Mouse (Mus musculus) urinary bladder, postnatal 36 days (tissue): Measurements from ENCODE around the gene Gsg1l2.
A peak's percentile ranks its signal among the peaks of the same experiment; 100 is the strongest.

Experiments used
- DNase-seq, 2 experiments: peaks; one replicate each; pipeline ENCODE4 v3.0.0; 2022; ENCODE audit warnings: low spot score in 2 of 2, mixed read lengths in 1 of 2

Gene Gsg1l2

DNA sequence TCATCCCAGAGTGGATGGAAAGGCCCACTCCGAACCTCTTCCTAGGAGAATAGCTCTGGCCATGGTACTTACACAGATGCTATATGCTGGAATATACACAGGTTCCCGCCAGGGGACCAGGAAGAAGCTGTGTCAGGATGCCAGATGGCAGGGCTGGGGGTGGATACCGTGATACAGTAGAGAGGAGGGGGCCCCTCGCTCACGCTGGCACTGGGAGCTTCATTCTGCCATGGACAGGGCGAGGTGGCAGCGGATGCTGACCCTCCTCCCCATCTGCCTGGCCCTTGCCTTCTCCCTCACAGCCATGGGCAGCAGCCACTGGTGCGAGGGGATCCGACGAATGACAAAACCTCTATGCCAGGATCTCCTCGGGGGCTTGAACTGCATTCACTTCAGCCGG, at the start of gene Gsg1l2:
Gene Gsg1l2, plus strand, starts transcription at position 230 of the 400 bp plus-strand sequence.
- no peak for DNase-seq

DNA sequence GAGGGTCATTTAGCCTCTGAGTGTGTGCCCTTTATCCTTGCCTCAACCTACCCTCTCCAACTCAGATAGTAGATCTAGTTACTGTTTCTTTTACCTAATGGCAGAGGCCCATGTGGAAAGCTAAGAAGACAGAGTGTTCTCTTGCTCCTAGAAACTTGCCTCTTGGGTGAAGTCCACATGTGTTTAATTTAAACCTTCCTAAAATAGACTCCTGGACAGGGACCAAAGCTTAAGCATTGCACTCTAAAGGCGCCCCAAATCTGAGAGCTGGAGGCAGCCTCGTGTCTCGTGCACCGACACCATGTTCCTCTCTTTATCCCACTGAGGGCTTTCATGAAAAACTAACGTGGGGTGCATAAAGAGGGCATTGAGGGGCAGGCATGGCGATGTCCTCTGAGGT, 47.3 kb upstream of the Gsg1l2 start:
- no peak for DNase-seq

DNA sequence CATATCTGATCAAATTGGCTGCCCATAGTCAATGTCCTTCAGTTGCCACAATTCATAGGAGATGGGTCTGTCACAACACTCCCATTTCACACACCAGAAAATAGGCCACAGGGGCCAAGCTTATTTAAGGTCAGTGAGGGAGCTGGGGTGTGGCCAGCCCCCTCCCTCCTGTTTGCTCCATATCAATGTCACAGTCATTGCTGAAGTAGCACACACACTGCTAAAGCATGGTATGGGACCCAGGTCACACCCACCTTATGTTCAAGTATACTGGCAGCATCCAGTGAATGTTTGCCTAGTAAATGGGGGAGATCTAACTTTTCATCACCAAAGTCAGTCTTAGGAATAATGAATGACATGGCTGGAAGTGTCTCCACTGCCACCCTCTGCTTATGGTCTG, 45.7 kb upstream of the Gsg1l2 start:
- no peak for DNase-seq

DNA sequence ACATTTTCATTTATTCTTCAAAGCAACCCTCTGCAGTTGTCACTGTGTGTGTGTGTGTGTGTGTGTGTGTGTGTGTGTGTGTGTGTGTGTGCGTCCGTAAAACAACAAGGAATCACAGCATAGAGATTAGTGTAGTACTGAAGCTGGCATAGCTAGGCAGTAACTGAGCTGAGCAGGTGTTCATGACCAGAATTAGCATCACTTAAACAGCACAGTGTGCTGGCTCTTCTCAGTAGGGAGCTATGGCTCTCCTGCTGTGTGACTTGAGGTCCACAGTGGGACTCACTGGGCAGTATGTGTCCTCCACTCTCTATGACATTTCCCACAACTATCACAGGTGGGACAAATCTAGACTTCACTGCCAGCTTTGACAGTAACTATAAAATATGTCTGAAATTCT, 43.4 kb upstream of the Gsg1l2 start:
- DNase-seq: no peak

DNA sequence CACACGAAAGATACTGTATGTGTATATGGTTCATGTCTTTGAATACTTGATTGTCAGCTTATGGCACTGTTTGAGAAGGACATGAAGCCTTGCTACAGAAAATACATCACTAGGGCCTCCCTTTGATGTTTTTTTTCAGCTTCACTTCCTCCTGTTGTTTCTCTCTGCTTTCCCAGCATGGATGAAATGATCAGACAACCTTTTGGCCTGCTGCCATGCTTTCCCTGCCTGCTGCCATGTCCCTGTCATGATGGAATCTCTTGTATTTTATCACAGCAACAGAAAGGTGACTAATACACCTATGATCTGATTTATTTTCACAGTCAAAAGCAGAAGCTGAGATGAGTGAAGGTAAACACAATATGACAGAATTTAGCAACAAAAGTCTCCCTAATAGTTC, 40.7 kb upstream of the Gsg1l2 start:
- DNase-seq: no peak

DNA sequence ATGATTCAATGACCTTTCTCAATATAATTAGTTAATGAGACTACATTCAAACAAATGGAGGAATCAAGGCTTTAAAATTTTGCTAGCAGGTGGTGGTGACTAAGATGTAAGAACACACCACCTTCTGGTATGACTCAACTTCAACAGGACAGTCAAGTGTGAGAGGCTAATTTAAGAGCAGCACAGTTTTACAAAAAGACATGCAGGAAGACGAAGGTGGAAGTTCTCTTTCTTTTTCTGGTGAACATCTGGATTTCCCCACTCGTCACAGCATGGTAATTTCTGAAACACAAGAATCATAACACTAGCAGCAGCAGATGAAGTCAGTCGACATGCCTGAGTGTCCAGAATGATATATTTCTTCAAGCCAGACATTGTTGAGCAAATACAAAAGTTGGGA, 39.8 kb upstream of the Gsg1l2 start:
- no peak for DNase-seq

DNA sequence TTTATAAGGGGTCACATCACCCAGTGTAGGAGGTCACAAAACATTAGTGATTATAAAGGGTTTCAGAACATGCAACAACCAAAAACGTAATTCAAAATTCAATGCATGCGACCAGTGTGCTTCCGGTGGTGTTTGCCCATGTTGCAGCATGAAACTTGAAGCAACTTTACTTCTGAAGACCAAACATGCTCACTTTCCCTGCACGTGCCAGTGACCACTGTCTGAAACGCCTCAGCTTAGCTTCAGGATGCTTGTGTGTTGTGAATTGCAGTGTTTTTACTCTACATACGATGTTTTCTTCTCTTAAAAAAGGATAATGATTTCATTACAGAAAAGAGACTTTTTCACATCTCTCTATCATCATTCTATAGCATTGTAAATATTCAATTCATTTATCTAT, 36.1 kb upstream of the Gsg1l2 start:
- DNase-seq: no peak

DNA sequence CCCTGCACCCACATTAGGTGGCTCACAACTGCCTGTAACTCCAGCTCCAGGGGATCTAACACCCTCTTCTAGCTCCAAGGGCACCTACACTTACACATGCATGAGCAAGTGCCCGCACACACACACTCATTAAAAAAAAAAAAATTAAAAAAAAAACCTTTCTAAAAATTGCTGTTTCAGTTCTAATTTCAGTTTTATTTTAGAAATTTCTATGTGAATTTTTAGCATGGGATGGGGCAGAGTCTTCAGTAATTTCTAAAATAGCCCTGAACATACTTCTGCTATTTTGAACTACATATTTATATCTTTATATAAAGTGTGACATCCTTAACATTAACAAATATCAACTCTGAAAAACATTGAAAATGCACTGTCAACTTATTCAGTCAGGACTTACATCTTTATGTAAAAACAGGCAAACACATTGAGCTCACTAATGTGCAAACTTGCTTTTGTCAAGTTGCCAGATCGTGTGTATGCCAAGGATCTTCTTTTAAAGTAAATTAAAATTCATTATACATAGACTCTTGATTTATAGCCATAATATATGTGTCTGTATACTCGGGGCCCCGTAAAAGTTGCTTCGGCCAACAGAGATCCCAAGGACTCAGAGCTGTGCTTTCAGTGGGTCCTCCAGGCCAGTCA, 35.4 kb upstream of the Gsg1l2 start:
- DNase-seq: no peak

DNA sequence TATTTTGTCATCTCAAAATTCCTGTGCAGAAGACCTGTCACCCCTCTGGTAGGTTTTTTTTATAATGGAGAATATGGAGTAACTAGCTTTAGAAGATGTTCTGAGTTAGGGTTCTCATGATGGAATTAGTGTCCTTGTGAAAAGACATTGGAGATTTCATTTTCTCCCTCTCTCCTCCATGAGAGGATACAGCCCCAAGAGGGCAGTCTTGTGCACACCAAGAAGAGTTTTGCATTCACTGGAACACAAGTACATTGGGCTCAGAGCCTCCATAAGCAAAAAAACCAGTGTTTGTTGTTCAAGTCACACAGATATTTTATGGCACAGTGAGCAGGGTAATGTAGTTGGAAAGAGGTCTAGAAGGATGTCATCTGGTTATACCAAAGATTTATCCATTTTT, 32.8 kb upstream of the Gsg1l2 start:
- no peak for DNase-seq

DNA sequence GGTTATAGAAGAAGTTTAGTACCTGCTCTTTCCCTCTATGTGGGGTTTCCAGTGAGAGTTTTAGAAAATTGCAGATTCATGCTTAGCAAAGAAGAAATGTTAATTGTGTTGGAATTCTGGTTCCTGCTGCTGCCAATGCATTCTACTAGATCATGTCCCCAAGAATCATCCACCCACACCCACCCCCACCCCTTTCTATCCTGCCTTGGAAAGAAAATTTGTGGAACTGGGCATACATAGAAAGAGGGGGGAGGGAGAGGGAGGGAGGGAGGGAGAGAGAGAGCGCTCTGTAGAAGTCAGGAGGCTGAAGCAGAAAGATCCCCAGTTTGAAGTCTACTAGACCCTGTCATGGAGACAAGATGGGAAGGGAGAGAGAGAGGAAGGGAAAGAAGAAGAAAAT, 18.1 kb upstream of the Gsg1l2 start:
- no peak for DNase-seq

DNA sequence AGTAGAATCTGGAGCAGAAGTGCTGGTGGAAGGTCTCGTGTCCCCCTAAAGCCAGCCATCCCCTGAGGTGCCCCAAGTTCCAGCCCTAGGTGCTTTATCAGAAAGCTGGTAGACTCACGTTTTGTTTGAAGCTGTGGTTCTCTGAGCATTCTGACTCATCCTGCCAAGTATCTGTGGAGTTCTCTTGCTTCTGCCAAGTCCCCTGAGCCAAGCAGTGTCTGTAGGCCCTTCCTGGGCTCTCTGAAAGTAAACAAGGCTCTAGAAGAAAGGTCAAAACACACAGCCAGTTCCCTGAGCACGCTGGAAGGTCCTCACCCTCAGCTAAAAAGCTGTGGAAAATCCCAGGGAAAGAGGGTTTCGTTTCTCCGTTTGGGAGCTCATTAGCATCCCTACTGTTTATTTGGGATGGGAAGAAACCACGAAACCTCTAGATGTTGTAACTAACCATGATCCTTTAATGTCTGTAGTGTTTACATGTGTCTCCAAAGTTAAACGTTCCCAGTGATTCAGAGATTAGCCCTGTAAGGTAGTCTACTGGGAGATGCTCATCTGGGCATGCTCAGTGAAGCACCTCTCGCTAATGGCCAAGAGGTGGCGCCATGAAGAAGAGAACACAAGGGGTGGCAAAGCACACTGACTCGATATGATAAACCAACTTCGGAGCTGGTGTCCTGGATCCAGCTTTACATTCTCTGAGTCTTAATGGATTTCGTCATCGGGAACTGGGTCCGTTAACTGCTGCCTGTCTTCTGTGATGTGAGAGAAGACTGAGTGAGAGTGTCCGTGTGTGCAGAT, 16.8 kb upstream of the Gsg1l2 start:
- peak in 1 of 2 experiments; percentile 6 for DNase-seq

DNA sequence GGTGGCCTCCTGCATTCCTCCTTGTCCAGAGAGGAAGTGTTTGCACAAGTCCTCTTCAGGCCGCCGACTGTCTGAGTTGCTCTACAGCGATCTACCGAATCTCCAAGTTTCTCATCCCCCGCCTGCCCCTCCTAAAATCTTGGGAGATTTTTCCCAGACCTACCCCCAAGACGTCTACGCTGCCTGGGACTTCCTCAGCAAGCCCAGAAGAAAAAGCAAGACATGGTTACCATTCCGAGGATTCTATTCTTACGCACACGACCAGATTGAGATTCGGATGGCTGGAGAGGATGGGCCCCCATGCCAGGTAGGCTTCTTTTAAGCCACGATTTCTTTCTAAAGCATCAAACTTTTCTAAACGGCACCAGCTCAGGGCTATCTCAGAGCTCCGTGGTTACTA, 3.4 kb upstream of the Gsg1l2 start, which contains the start of gene Glp2r:
Gene Glp2r, minus strand, starts transcription at position 101 of the 400 bp plus-strand sequence.
- no peak for DNase-seq

DNA sequence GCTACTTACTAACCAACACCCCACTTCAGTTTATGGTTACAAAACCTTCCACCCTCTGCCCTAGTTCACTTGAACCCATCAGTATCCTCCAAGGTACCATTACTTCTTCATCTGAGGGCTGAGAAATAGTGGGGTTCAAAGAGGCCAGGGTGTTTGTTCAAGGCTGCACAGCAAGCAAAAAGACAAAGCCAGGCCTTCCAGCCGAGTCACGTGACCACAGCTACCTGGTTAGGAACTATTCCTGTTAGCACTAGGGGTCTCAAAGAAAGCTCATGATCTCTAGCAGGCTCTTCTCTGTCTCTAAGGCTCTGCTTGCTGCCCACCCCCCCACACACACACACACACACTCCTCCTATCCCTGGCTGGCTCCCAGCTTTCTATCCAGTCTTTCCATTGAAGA, 2.7 kb upstream of the Gsg1l2 start:
- DNase-seq: no peak

DNA sequence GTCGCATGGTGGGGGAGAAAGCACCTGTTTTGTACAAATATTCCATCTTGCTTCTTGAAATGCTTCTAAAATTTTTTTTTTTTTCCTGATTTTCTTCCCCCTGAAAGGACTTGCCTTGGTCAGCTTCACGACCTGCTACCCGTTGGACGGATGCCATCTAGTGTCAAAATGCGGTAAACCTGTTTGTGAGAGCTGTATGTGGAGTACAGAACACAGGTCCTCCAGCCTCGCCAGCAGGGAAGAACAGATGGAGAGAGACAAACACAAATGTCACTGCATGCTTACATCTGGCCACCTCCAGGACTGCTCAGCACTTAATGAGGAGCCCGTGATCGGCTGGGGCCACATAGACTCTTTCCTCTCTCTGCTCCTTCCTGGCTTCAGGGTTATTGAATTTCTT, 1.8 kb upstream of the Gsg1l2 start:
- DNase-seq: peak; percentile 18 to 29

DNA sequence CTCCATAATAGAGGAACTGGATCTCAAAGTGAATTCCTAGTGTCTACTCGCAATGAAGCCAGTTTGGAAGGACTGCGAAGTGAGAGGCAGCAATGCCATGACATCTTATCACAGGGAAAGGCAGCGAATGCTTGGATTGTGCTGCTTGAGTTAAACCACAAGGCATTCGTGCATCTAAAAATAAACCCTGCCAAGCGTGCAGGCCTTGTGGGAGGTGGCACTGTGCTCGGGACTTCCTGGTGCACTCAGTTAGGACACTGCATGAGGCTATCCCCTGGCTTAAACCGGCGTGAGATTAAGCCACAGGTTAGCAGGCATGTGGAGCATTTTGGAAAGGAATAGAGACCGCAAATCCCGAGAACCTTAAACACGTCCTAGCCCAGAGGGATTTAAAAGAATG, 15.8 kb downstream of the Gsg1l2 start:
- no peak for DNase-seq

DNA sequence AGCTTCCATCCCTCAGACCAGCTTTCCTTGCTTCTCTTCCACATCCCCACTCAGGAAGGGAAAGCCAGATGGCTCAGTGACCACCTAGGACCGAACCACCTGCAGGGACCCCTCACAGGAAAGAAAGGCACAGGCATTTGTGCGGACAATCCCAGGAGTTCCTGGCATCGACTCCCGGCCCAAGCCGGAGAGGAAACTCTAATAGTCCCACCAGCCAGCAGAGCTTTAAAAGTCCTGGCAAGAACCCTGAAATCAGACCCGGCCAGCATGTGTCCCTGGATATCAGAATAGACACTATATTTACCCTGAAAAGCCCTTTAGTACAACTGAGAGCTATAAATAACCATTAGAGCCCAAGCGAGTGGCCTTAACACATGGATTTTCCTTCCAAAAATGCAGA, 23.5 kb downstream of the Gsg1l2 start, which contains the start of gene Dhrs7c:
Gene Dhrs7c, plus strand, starts transcription at position 257 of the 400 bp plus-strand sequence.
- peak in 1 of 2 experiments; percentile 9 for DNase-seq

DNA sequence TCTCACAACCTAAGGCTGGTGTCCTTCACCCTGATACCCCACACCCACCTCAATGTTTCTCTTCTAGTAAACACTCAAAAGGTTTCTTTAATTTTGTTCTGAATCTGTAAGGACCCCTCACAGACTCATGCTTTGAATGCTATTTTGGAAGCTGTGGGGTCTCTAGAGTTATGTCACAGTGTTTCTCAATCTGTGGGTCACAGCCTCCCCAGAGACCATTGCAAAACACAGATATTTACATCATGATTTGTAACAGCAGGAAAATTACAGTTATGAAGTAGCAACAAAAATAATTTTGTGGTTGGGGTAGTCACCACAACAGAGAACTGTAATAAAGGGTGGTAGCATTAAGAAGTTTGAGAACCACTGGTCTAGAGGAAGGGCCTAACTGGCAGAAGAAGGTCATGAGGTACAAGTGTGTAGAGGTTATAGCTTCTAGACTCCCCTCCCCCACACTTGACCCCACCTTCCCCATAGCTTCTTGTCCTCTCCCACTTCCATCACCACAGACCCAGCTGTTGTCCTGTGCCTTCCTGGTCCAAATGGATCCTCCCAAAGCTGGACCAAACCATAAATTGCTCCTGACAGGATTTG, 25.8 kb downstream of the Gsg1l2 start:
- no peak for DNase-seq

DNA sequence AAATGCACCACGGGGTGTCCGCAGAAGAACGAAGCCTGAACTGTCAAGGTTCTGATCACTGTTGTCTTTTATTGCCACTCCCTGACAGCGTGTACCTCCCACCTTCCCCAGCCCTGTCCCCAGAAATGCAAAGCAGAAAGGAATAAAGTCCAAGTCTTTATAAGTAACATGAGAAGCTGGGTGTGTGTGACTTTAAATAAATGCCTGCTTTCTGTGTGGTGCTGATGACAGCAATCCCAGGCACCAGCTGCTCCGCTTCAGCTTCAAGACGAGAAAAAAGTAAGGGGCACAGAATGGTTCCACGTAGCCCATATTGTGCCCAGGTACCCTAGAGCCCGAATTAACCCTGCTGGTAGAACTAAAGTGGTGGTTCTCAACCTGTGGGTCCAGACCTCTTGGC, 26.8 kb downstream of the Gsg1l2 start:
- DNase-seq: no peak

DNA sequence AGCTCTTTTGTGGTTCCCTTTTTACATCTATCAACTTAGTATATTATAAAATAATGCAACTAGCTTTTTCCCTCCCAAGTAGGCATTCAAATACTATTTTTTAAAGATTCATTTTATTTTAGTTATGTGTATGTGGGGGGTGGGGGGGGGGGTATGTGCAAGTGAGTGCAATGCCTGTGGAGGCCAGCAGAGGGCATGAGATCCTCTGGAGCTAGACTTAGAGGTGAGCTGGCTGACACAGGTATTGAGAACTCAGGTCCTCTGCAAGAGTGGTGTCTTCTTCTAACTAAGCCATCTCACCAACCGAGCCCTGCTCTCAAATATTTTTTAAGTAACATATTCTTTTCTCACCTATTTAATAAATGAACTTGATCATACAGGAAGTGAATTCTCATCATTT, 31.1 kb downstream of the Gsg1l2 start:
- DNase-seq: no peak

DNA sequence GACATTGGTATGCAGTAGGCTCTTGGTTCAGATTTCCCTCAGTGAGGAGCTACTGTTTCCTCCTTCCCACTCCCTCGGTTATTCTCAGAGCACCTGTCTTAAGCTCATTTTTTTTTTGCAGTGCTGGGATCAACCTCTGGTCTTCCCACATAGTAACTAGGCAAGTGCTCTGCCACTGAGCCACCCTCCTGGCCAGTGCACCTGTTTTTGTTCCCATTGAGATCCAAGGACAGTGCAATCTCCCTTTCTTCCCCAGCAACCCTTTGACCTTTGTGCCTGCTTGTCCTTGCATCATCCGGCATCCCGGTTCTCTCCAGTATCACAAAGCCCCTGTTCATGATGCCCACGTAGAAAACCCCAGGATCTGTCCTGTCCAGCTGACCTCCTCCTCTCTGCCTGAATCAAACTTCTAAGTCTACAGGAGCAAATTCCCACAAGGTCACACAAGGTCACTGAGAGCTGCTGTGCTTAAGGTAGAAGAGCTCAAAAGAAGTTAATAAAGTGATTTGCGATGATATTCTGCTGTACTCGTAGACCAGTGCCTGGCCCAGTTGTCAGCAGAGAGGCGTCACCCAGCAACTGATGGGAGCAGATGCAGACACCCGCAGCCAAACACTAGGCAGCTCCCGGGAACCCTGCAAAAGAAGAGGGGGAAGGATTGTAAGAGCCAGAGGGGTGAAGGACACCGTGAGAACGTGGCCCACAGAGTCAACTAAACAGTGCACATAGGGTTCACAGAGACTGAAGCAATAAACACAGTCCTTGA, 32.6 kb downstream of the Gsg1l2 start:
- DNase-seq: no peak

DNA sequence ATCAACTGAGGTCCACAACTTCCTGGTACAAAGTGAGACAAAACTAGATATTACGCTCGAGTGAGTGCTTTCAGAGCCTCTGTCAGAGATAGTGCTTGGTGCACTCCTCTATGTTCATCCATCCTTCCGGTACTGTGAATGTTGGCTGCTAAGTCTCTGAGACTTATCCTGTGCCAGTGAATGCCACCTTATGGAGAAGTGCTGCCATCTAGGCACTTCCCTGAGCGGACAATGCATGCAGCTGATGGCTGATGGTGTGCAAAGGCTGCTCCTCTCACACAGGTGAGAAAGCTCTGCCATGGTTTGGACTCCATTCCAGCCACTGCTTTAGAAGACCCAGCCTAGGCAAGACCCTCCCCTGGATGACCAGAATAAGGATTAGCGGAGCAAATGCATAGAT, 33.6 kb downstream of the Gsg1l2 start:
- DNase-seq: no peak

DNA sequence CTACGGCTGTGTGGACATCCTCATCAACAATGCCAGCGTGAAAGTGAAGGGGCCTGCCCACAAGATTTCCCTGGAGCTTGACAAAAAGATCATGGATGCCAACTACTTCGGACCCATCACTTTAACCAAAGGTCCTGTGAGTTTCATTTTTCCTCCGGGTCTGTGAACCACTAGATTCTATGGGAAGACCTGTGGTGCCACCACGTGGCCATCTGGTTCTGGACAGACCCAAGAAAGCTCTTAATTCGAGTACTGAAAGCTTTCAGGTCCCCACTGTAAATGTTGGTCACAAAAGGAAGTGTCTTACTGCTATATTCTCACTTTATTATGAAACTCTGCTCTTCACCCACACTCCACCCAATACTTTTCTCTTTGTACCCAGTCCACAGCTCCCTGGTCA, 37.1 kb downstream of the Gsg1l2 start:
- peak in 1 of 2 experiments; percentile 10 for DNase-seq
